Mouse (Mus musculus): Measurements from ENCODE around the gene 4933424G06Rik. TPM values are rescaled to one million over a fixed set of nuclear protein-coding genes. Genes with fewer than 3 reads are reported as not detected.

Gene 4933424G06Rik
- polyA plus RNA-seq, 1 experiment: not detected

DNA sequence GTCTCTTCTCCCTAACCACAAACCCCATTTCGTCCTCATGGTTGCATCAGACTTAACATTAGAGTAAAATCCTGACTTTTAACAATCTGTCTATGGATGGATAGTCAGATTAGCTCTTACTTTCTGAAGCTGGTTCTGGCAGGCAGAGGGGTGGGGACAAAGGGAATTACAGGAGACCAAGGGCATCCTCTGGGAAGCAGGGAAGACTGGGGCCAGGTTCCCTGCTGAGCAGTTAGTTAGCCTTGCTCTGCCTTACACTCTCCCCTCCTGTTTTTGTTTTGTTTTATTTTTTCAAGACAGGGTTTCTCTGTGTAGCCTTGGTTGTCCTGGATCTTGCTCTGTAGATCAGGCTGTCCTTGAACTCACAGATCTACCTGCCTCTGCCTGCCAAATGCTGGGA is 60.0 kb downstream of the 4933424G06Rik start:
- H3K36me3 ChIP-seq (ENCODE audit: control insufficient read depth, insufficient read depth, low read length): no peaks in the 10 kb centered on the region
- no peak for DNase-seq
- no peak overlapping the region for H3K27ac ChIP-seq (ENCODE audit: insufficient read depth, low read depth, low read length)
- H3K4me3 ChIP-seq (ENCODE audit: insufficient read depth, low read depth, low read length): no peak overlapping the region
- no peaks in the 10 kb centered on the region for H3K4me1 ChIP-seq (ENCODE audit: control insufficient read depth, insufficient read depth, low read length)
- WGBS: 91% methylated on average over 1 of the region's 1 CpGs
- TF ChIP-seq POLR2A (IDR thresholded peaks at IDR 0.05; ENCODE audit: low read depth, low read length) (no peak), CTCF (conservative IDR thresholded peaks at IDR 0.05; ENCODE audit: insufficient read depth, insufficient read length, low read depth, low read length) (no peak)
- no peaks in the 10 kb centered on the region for H3K27me3 ChIP-seq (replicated peaks; ENCODE audit: control insufficient read depth, insufficient read depth, low read length)

DNA sequence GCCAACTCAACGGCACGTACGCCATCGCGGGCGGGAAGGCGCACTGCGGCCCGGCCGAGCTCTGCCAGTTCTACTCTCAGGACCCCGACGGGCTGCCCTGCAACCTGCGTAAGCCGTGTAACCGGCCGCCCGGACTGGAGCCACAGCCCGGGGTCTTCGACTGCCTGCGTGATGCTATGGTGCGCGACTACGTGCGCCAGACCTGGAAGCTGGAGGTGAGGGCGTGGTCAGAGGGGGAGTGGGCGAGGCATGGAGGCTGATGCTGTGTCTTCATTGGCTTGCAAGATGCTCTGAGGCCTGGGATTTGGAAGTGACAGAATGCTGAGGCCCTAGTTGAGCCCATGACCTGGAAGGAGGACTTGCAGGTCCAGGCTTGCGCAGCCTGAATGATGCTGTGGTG is 61.0 kb downstream of the 4933424G06Rik start:
- H3K27me3 ChIP-seq (replicated peaks; ENCODE audit: control insufficient read depth, insufficient read depth, low read length): no peaks in the 10 kb centered on the region
- H3K4me3 ChIP-seq (ENCODE audit: insufficient read depth, low read depth, low read length): no peak overlapping the region
- no peak for DNase-seq
- no peaks in the 10 kb centered on the region for H3K36me3 ChIP-seq (ENCODE audit: control insufficient read depth, insufficient read depth, low read length)
- 24% methylated on average over 27 of the region's 27 CpGs for WGBS
- H3K27ac ChIP-seq (ENCODE audit: insufficient read depth, low read depth, low read length): no peak overlapping the region
- TF ChIP-seq POLR2A (IDR thresholded peaks at IDR 0.05; ENCODE audit: low read depth, low read length) (no peak), CTCF (conservative IDR thresholded peaks at IDR 0.05; ENCODE audit: insufficient read depth, insufficient read length, low read depth, low read length) (no peak)
- H3K4me1 ChIP-seq (ENCODE audit: control insufficient read depth, insufficient read depth, low read length): no peaks in the 10 kb centered on the region

DNA sequence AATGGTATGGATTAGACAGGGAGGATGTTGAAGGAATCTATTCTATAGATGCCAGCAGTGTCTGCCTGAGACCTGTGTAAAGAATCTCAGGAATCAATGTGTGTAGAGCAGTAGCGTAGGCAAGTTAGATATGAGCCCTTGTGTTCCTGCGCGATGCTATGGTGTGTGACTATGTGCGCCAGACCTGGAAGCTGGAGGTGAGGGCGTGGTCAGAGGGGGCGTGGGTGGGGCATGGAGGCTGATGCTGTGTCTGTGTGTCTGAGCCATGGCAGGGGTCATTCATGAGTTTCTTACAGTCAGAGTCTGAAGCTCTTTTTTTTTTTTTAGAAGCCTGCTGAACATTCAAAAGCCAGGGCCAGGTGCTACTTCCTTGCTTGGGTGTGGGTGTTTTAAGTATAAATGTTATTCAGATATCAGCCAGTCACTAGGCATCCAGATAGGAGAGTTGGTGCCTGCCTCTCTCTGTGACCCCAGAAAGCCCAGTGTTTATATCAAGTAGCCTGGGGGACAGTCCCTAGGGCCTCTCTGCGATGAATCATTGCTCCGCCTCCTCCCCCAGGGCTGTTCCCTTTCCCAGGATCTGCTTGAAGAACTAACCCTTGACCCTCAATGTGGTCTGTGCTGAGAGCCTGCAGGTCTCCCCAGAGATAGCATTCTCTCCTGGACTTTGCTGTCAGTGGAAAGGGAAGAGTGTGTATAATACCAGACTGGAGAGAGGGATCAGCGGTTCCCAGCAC is 62.4 kb downstream of the 4933424G06Rik start:
- no peak for DNase-seq
- H3K4me3 ChIP-seq (ENCODE audit: insufficient read depth, low read depth, low read length): no peak overlapping the region
- 81% methylated on average over 9 of the region's 9 CpGs for WGBS
- no peaks in the 10 kb centered on the region for H3K27me3 ChIP-seq (replicated peaks; ENCODE audit: control insufficient read depth, insufficient read depth, low read length)
- H3K27ac ChIP-seq (ENCODE audit: insufficient read depth, low read depth, low read length): no peak overlapping the region
- H3K36me3 ChIP-seq (ENCODE audit: control insufficient read depth, insufficient read depth, low read length): no peaks in the 10 kb centered on the region
- no peaks in the 10 kb centered on the region for H3K4me1 ChIP-seq (ENCODE audit: control insufficient read depth, insufficient read depth, low read length)
- TF ChIP-seq POLR2A (IDR thresholded peaks at IDR 0.05; ENCODE audit: low read depth, low read length) (no peak), CTCF (conservative IDR thresholded peaks at IDR 0.05; ENCODE audit: insufficient read depth, insufficient read length, low read depth, low read length) (no peak)

DNA sequence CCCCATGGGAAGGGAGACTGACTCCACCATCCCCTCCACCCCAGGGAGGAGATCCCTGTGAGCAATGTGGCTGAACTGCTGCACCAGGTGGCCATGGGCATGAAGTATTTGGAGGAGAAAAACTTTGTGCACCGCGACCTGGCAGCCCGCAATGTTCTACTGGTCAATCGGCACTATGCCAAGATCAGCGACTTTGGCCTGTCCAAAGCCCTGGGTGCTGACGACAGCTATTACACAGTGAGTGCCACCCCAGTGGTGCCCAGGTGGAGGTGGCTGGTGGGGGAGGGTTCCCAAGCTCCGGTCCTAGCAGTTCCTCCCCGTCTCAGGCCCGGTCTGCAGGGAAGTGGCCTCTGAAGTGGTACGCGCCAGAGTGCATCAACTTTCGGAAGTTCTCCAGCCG is 70.8 kb downstream of the 4933424G06Rik start:
- TF ChIP-seq POLR2A (IDR thresholded peaks at IDR 0.05; ENCODE audit: low read depth, low read length) (no peak), CTCF (conservative IDR thresholded peaks at IDR 0.05; ENCODE audit: insufficient read depth, insufficient read length, low read depth, low read length) (no peak)
- 61% methylated on average over 13 of the region's 13 CpGs for WGBS
- H3K36me3 ChIP-seq (ENCODE audit: control insufficient read depth, insufficient read depth, low read length): no peaks in the 10 kb centered on the region
- peak; percentile 64 for DNase-seq
- no peak overlapping the region for H3K4me3 ChIP-seq (ENCODE audit: insufficient read depth, low read depth, low read length)
- no peak overlapping the region for H3K27ac ChIP-seq (ENCODE audit: insufficient read depth, low read depth, low read length)
- H3K4me1 ChIP-seq (ENCODE audit: control insufficient read depth, insufficient read depth, low read length): 0 out of 2 replicates have a peak, but pooled peaks cover 3% of the 10 kb centered on the region
- H3K27me3 ChIP-seq (replicated peaks; ENCODE audit: control insufficient read depth, insufficient read depth, low read length): no peaks in the 10 kb centered on the region

DNA sequence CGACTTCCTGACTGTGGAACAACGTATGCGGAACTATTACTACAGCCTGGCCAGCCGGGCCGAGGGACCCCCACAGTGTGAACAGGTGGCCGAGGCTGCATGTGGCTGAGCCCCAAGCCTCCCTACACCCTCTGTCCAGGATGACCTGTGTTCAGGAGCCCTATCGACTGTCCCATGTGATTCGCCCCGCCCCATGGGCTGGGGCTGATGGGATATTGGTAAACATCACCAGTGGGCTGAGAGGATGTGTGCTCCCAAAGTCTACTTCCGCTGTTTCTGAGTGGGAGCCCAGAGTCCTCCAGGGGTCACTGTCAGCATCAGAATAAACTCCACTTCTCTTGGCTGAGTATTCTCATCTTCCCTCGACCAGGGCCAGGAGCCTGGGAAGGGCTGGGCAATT is 72.5 kb downstream of the 4933424G06Rik start:
- Histone ChIP-seq H3K27me3 (replicated peaks; ENCODE audit: control insufficient read depth, insufficient read depth, low read length) (no peaks in the 10 kb centered on the region), H3K4me3 (ENCODE audit: insufficient read depth, low read depth, low read length) (no peak overlapping the region), H3K27ac (ENCODE audit: insufficient read depth, low read depth, low read length) (no peak overlapping the region), H3K4me1 (ENCODE audit: control insufficient read depth, insufficient read depth, low read length) (0 out of 2 replicates have a peak, but pooled peaks cover 3% of the 10 kb centered on the region), H3K36me3 (ENCODE audit: control insufficient read depth, insufficient read depth, low read length) (no peaks in the 10 kb centered on the region)
- DNase-seq: no peak
- no peak for TF ChIP-seq CTCF (conservative IDR thresholded peaks at IDR 0.05; ENCODE audit: insufficient read depth, insufficient read length, low read depth, low read length)
- no peak for TF ChIP-seq POLR2A (IDR thresholded peaks at IDR 0.05; ENCODE audit: low read depth, low read length)
- 70% methylated on average over 11 of the region's 11 CpGs for WGBS

DNA sequence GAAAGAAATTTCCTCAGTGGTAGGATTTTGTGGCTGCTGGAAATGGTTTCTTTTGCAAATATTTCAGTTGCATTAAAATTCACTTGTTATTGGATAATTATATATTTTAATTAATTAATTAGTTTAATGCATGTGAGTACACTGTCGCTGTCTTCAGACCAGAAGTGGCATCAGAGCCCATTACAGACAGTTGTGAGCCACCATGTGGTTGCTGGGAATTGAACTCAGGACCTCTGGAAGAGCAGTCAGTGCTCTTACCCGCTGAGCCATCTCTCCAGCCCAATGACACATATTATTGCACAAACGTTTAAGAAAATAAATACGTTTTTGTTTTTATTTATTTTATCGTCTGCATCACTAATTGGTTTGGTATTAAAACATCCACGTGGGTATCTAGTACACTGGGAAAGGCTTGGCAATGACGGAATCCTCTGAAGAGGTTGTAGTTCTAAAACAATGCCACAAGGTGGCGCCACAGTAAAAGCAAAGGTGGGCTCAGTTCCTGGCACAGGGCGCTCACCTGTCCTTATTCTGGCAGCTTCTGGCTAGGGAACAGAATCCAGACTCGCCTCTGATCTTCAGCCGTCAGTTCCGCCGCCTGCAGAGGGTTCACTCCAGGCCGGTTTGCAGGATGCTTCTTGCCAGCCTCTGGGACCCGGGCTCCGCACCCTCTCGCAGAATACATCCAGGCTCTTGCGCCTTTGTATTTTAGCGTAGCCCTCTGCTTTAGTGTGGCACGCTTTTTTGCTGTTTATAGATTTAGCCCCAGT is 74.6 kb downstream of the 4933424G06Rik start:
- Histone ChIP-seq H3K27ac (ENCODE audit: insufficient read depth, low read depth, low read length) (no peak overlapping the region), H3K27me3 (replicated peaks; ENCODE audit: control insufficient read depth, insufficient read depth, low read length) (no peaks in the 10 kb centered on the region), H3K36me3 (ENCODE audit: control insufficient read depth, insufficient read depth, low read length) (no peaks in the 10 kb centered on the region), H3K4me3 (ENCODE audit: insufficient read depth, low read depth, low read length) (no peak overlapping the region), H3K4me1 (ENCODE audit: control insufficient read depth, insufficient read depth, low read length) (0 out of 2 replicates have a peak, but pooled peaks cover 3% of the 10 kb centered on the region)
- WGBS: 3% methylated on average over 20 of the region's 20 CpGs
- TF ChIP-seq POLR2A (IDR thresholded peaks at IDR 0.05; ENCODE audit: low read depth, low read length) (no peak), CTCF (conservative IDR thresholded peaks at IDR 0.05; ENCODE audit: insufficient read depth, insufficient read length, low read depth, low read length) (peak; percentile 84)
- DNase-seq: peak; percentile 86

DNA sequence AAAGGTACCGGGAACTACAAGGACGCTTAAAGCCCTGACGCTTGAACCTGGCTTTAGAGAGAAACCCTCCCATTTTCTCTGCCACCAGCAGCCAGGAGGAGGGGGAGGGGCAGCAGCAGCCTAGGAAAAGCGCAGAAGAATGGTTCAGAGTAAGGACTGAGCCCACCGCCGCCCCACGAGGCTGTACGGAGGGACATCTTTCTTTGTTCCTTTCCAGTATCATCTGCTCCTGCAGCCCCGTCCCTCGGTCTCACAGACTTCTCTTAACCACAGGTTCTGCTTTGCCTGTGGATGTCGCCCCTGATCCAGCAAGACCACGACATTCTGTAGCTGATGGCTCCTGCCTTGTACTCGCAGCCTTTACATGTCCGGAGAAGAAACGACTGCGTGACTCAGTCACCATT is 75.3 kb downstream of the 4933424G06Rik start:
- WGBS: 3% methylated on average over 16 of the region's 16 CpGs

More for the DNA sequence above, 75.3 kb downstream of the 4933424G06Rik start:
- 0 out of 2 replicates have a peak, but pooled peaks cover 3% of the 10 kb centered on the region for H3K4me1 ChIP-seq (ENCODE audit: control insufficient read depth, insufficient read depth, low read length)
- H3K4me3 ChIP-seq (ENCODE audit: insufficient read depth, low read depth, low read length): no peak overlapping the region
- no peaks in the 10 kb centered on the region for H3K27me3 ChIP-seq (replicated peaks; ENCODE audit: control insufficient read depth, insufficient read depth, low read length)
- no peak overlapping the region for H3K27ac ChIP-seq (ENCODE audit: insufficient read depth, low read depth, low read length)
- no peak for DNase-seq
- H3K36me3 ChIP-seq (ENCODE audit: control insufficient read depth, insufficient read depth, low read length): no peaks in the 10 kb centered on the region
- TF ChIP-seq POLR2A (IDR thresholded peaks at IDR 0.05; ENCODE audit: low read depth, low read length) (no peak), CTCF (conservative IDR thresholded peaks at IDR 0.05; ENCODE audit: insufficient read depth, insufficient read length, low read depth, low read length) (no peak)
